Mouse (Mus musculus): ENCODE data around the gene Dennd2a. TPM values are rescaled to one million over a fixed set of nuclear protein-coding genes. Genes with fewer than 3 reads are reported as not detected.

Gene Dennd2a
- polyA plus RNA-seq (2012; rRNA removed) = 37.7 and 44.3 TPM in 2 replicates

GRCm38 (mm10) chr6:39557723-39558261 lies at the start of gene Dennd2a:
Gene Dennd2a, minus strand, starts transcription at chr6:39557867.
- peak; percentile 97 for DNase-seq (ENCODE audit: low read depth)
- TF ChIP-seq POLR2A (IDR thresholded peaks at IDR 0.05; ENCODE audit: borderline replicate concordance, extremely low read depth, insufficient read depth, insufficient read length, poor library complexity, severe bottlenecking) (peak; percentile 88), CTCF (IDR thresholded peaks at IDR 0.05; ENCODE audit: borderline replicate concordance, extremely low read depth, insufficient read depth, insufficient read length) (no peak)

- TF ChIP-seq POLR2A (IDR thresholded peaks at IDR 0.05; ENCODE audit: borderline replicate concordance, extremely low read depth, insufficient read depth, insufficient read length, poor library complexity, severe bottlenecking) = no peak
- DNase-seq (ENCODE audit: low read depth) = peak; percentile 9
These were observed 49.7 kb upstream of the Dennd2a start for GRCm38 (mm10) chr6:39607365-39607764.

GRCm38 (mm10) chr6:39606862-39607261 lies 49.2 kb upstream of the Dennd2a start:
- DNase-seq (ENCODE audit: low read depth) = no peak
- TF ChIP-seq POLR2A (IDR thresholded peaks at IDR 0.05; ENCODE audit: borderline replicate concordance, extremely low read depth, insufficient read depth, insufficient read length, poor library complexity, severe bottlenecking) = no peak
- no peak for TF ChIP-seq CTCF (IDR thresholded peaks at IDR 0.05; ENCODE audit: borderline replicate concordance, extremely low read depth, insufficient read depth, insufficient read length)

GRCm38 (mm10) chr6:39606056-39606455 lies 48.4 kb upstream of the Dennd2a start:
- no peak for DNase-seq (ENCODE audit: low read depth)
- TF ChIP-seq CTCF (IDR thresholded peaks at IDR 0.05; ENCODE audit: borderline replicate concordance, extremely low read depth, insufficient read depth, insufficient read length) (no peak), POLR2A (IDR thresholded peaks at IDR 0.05; ENCODE audit: borderline replicate concordance, extremely low read depth, insufficient read depth, insufficient read length, poor library complexity, severe bottlenecking) (no peak)

- TF ChIP-seq POLR2A (IDR thresholded peaks at IDR 0.05; ENCODE audit: borderline replicate concordance, extremely low read depth, insufficient read depth, insufficient read length, poor library complexity, severe bottlenecking) = no peak
- no peak for TF ChIP-seq CTCF (IDR thresholded peaks at IDR 0.05; ENCODE audit: borderline replicate concordance, extremely low read depth, insufficient read depth, insufficient read length)
- DNase-seq (ENCODE audit: low read depth) = no peak
These were observed 46.9 kb upstream of the Dennd2a start for GRCm38 (mm10) chr6:39604565-39604964.

GRCm38 (mm10) chr6:39601828-39602227 lies 44.2 kb upstream of the Dennd2a start:
- no peak for DNase-seq (ENCODE audit: low read depth)
- TF ChIP-seq CTCF (IDR thresholded peaks at IDR 0.05; ENCODE audit: borderline replicate concordance, extremely low read depth, insufficient read depth, insufficient read length) (no peak), POLR2A (IDR thresholded peaks at IDR 0.05; ENCODE audit: borderline replicate concordance, extremely low read depth, insufficient read depth, insufficient read length, poor library complexity, severe bottlenecking) (no peak)

GRCm38 (mm10) chr6:39600851-39601250 lies 43.2 kb upstream of the Dennd2a start:
- no peak for DNase-seq (ENCODE audit: low read depth)
- TF ChIP-seq CTCF (IDR thresholded peaks at IDR 0.05; ENCODE audit: borderline replicate concordance, extremely low read depth, insufficient read depth, insufficient read length) = no peak
- TF ChIP-seq POLR2A (IDR thresholded peaks at IDR 0.05; ENCODE audit: borderline replicate concordance, extremely low read depth, insufficient read depth, insufficient read length, poor library complexity, severe bottlenecking) = no peak

GRCm38 (mm10) chr6:39592401-39593214 lies 34.9 kb upstream of the Dennd2a start, which contains the start of gene Ndufb2:
Gene Ndufb2, plus strand, starts transcription at chr6:39592574.
- TF ChIP-seq POLR2A (IDR thresholded peaks at IDR 0.05; ENCODE audit: borderline replicate concordance, extremely low read depth, insufficient read depth, insufficient read length, poor library complexity, severe bottlenecking) (peak; percentile 53; the same call in 1 of the 2 replicates), CTCF (IDR thresholded peaks at IDR 0.05; ENCODE audit: borderline replicate concordance, extremely low read depth, insufficient read depth, insufficient read length) (no peak)
- peak; percentile 98 for DNase-seq (ENCODE audit: low read depth)

- DNase-seq (ENCODE audit: low read depth) = no peak
- TF ChIP-seq CTCF (IDR thresholded peaks at IDR 0.05; ENCODE audit: borderline replicate concordance, extremely low read depth, insufficient read depth, insufficient read length) (no peak), POLR2A (IDR thresholded peaks at IDR 0.05; ENCODE audit: borderline replicate concordance, extremely low read depth, insufficient read depth, insufficient read length, poor library complexity, severe bottlenecking) (no peak)
These were observed 33.8 kb upstream of the Dennd2a start for GRCm38 (mm10) chr6:39591481-39591880.

GRCm38 (mm10) chr6:39585517-39585916 lies 27.9 kb upstream of the Dennd2a start, which contains the start of gene Gm42420:
Gene Gm42420, plus strand, starts transcription at chr6:39585753.
- no peak for DNase-seq (ENCODE audit: low read depth)
- no peak for TF ChIP-seq CTCF (IDR thresholded peaks at IDR 0.05; ENCODE audit: borderline replicate concordance, extremely low read depth, insufficient read depth, insufficient read length)
- no peak for TF ChIP-seq POLR2A (IDR thresholded peaks at IDR 0.05; ENCODE audit: borderline replicate concordance, extremely low read depth, insufficient read depth, insufficient read length, poor library complexity, severe bottlenecking)

GRCm38 (mm10) chr6:39581087-39581784 lies 23.6 kb upstream of the Dennd2a start:
- TF ChIP-seq CTCF (IDR thresholded peaks at IDR 0.05; ENCODE audit: borderline replicate concordance, extremely low read depth, insufficient read depth, insufficient read length) (no peak), POLR2A (IDR thresholded peaks at IDR 0.05; ENCODE audit: borderline replicate concordance, extremely low read depth, insufficient read depth, insufficient read length, poor library complexity, severe bottlenecking) (no peak)
- no peak for DNase-seq (ENCODE audit: low read depth)

All from brain, embryonic 14.5 days (tissue).